20 mouse cellular contexts compared by ENCODE assay signal in genomic region chr16:28982901-28983300, GRCm38 (mm10).
"Had no signal": no experiment of that assay in that cellular context is flagged by ENCODE, and none has a peak within 500 bp of the region (broad histone marks: within the 10 kb centered on the region; RNA-seq: fewer than 3 reads in every experiment).

No protein-coding gene starts in this region.

- H3K27ac ChIP-seq: limb, embryonic 12.5 days; limb, embryonic 15.5 days; liver, embryonic 14.5 days; macrophage; midbrain, embryonic 12.5 days; midbrain, embryonic 15.5 days; neural tube, embryonic 12.5 days; neural tube, embryonic 15.5 days; stomach, embryonic 15.5 days had no signal

- H3K4me1 ChIP-seq: limb, embryonic 12.5 days; limb, embryonic 15.5 days; midbrain, embryonic 12.5 days; neural tube, embryonic 12.5 days; stomach, embryonic 15.5 days had no signal

- H3K36me3 ChIP-seq: limb, embryonic 12.5 days; limb, embryonic 15.5 days; midbrain, embryonic 12.5 days; midbrain, embryonic 15.5 days; neural tube, embryonic 12.5 days; neural tube, embryonic 15.5 days; stomach, embryonic 15.5 days had no signal

- H3K4me2 ChIP-seq: limb, embryonic 12.5 days; limb, embryonic 15.5 days; liver, embryonic 11.5 days; lung, embryonic 14.5 days; midbrain, embryonic 12.5 days; midbrain, embryonic 15.5 days; neural tube, embryonic 12.5 days; neural tube, embryonic 15.5 days; stomach, embryonic 15.5 days had no signal

- H3K4me3 ChIP-seq: limb, embryonic 12.5 days; limb, embryonic 15.5 days; midbrain, embryonic 12.5 days; midbrain, embryonic 15.5 days; neural tube, embryonic 12.5 days; neural tube, embryonic 15.5 days; stomach, embryonic 15.5 days had no signal

- H3K9ac ChIP-seq: limb, embryonic 12.5 days; limb, embryonic 15.5 days; liver, embryonic 14.5 days; liver, postnatal 0 days; lung, embryonic 14.5 days; midbrain, embryonic 12.5 days; midbrain, embryonic 15.5 days; neural tube, embryonic 12.5 days; neural tube, embryonic 15.5 days; stomach, embryonic 15.5 days had no signal

- ATAC-seq: liver, postnatal 0 days; lung, postnatal 0 days; midbrain, embryonic 15.5 days had no signal

- H3K27me3 ChIP-seq: limb, embryonic 12.5 days; limb, embryonic 15.5 days; midbrain, embryonic 12.5 days; midbrain, embryonic 15.5 days; neural tube, embryonic 12.5 days; neural tube, embryonic 15.5 days; stomach, embryonic 15.5 days had no signal

- DNase-seq: kidney, adult 9 months; kidney, postnatal 36 days; left cerebral cortex, postnatal 4 days; liver, postnatal 0 days; lung, embryonic 14.5 days; retina, postnatal 1 day; right cerebral cortex, postnatal 4 days; spleen, adult 18-20 months; thymus, postnatal 25 days had no signal

- H3K9me3 ChIP-seq: limb, embryonic 12.5 days; limb, embryonic 15.5 days; midbrain, embryonic 12.5 days; neural tube, embryonic 12.5 days; stomach, embryonic 15.5 days had no signal
